Mouse (Mus musculus) small intestine, adult 2 months (tissue): ENCODE results near the gene Rplp0. TPM values are rescaled to one million over a fixed set of nuclear protein-coding genes. Genes with fewer than 3 reads are reported as not detected.

Experiments used
- H3K27ac ChIP-seq: fragments of 200-500 bp; 2 replicates; pipeline ENCODE4 v1.5.1; 2012; ENCODE audit warnings: low read depth, low read length, control low read depth, inconsistent platforms; ENCODE audit not compliant: insufficient read depth
- H3K27me3 ChIP-seq: fragments of 200-500 bp; 2 replicates; pipeline ENCODE4 v1.6.1; 2012; ENCODE audit warnings: mild to moderate bottlenecking, moderate library complexity, low read length, inconsistent platforms; ENCODE audit not compliant: control insufficient read depth, insufficient read depth
- H3K36me3 ChIP-seq: fragments of 200-500 bp; 2 replicates; pipeline ENCODE4 v1.6.1; 2012; ENCODE audit warnings: mild to moderate bottlenecking, low read length, control low read depth, inconsistent platforms; ENCODE audit not compliant: control insufficient read depth, insufficient read depth
- H3K4me1 ChIP-seq: fragments of 200-500 bp; 2 replicates; pipeline ENCODE4 v1.6.1; 2012; ENCODE audit warnings: low read length, inconsistent platforms, mixed read lengths; ENCODE audit not compliant: control insufficient read depth, insufficient read depth, insufficient read length
- H3K4me3 ChIP-seq: fragments of 200-500 bp; 2 replicates; pipeline ENCODE4 v1.5.1; 2012; ENCODE audit warnings: low read depth, mild to moderate bottlenecking, control low read depth, inconsistent platforms, low read length, moderate library complexity
- CTCF ChIP-seq: fragments of 200-500 bp; IDR thresholded peaks from 2 replicates; pipeline ENCODE4 v1.5.1; 2012; ENCODE audit warnings: low read depth, mild to moderate bottlenecking, control low read depth, inconsistent platforms, low read length, moderate library complexity, mixed read lengths; ENCODE audit not compliant: insufficient replicate concordance, insufficient read length; ENCODE audit errors: extremely low read depth
- POLR2A ChIP-seq: fragments of 200-500 bp; IDR thresholded peaks from 2 replicates; pipeline ENCODE4 v1.6.1; 2012; ENCODE audit warnings: low read depth, mild to moderate bottlenecking, control low read depth, inconsistent platforms, low read length, moderate library complexity
- WGBS: fragments of 180-500 bp; shearing (Covaris S2); methylation state at CpG from one replicate; pipeline ENCODE4 v1.1.7; 2018; 5-methylcytosine and 5-hydroxymethylcytosine counted together
- polyA plus RNA-seq: library from polyadenylated mRNA; depleted of rRNA; stranded (reverse); fragments of >200 nt; gene quantifications from 2 replicates; pipeline ENCODE4 v1.2.3, GENCODE M21; 2012

Rplp0 gene
- polyA plus RNA-seq, 1 experiment: 2,017 TPM

DNA sequence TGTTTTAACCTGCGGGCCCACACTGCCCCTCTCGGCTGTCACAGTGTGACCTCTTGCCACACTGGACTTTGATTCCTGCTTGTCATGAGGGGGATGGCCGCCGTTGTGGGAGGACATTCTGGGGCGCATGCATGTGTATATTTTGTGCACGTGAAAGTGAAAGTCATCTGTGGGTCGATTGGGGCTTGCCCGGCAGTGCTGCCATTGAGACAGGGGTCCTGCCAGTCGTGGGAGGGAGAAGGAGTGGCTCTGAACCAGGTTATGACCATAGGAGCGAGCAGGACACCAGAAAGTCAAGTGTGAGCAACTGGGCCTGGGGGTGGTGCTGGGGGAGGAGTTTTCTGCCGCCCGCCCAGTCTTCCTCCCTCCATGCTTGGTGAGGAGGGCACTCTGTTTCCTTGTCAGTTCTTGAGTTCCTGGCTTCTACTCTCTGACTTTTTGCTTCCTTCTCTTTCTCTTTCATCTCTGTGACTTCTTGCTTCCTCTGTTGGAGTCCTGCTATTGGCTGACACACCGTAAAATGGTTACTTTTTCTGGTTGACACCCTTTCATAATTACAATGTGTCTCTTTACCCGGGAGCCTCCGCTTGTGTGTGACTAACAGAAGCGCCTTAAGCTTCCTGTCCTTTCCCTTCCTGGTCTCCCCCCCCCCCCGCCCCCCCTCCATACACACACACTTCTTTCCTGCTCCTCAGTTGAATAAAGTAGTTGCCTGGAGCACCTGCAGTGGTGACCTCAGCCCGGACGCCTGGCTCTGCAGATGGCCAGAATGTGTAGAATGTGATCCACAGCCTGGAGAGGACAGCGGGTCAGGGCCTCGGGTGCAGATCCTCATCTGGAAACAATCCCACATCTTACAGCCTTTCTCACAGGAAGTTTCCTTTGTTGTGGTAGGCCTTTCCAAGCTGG lies 37.5 kb upstream of the Rplp0 start:
- Histone ChIP-seq H3K27me3 (no peaks in the 10 kb centered on the region), H3K27ac (peak overlapping the region; percentile 93), H3K36me3 (peaks cover 4% of the 10 kb centered on the region), H3K4me1 (peaks cover 41% of the 10 kb centered on the region), H3K4me3 (peak overlapping the region; percentile 58)
- TF ChIP-seq CTCF: no peak
- 0 out of 2 replicates have a peak, but pooled peaks have one; percentile 22 for TF ChIP-seq POLR2A
- WGBS: 9% methylated on average over 20 of the region's 21 CpGs

DNA sequence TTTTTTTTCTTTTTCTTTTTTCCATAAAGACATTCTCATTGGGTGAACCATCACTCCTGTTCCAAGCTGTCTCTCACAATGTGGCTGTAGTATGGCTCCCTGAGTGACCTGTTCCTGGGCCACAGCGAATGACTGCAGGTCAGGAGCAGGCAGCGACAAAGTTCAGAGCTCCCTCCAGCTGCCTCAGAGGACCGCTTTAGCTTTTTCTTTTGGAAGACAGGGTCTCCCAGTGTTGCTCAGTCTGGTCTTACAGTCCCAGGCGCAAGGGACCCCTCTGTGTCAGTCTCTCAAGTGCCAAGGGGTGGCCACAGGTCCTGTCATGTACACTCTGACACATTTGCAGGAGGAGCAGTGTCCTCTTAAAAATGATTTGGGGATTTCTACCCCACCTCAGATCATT lies 36.7 kb upstream of the Rplp0 start:
- Histone ChIP-seq H3K4me1 (peaks cover 37% of the 10 kb centered on the region), H3K27me3 (no peaks in the 10 kb centered on the region), H3K4me3 (no peak overlapping the region), H3K27ac (peak overlapping the region; percentile 64), H3K36me3 (peaks cover 2% of the 10 kb centered on the region)
- TF ChIP-seq CTCF: no peak
- no peak; the same call in 1 of the 2 replicates for TF ChIP-seq POLR2A
- WGBS: 83% methylated on average over 4 of the region's 4 CpGs

DNA sequence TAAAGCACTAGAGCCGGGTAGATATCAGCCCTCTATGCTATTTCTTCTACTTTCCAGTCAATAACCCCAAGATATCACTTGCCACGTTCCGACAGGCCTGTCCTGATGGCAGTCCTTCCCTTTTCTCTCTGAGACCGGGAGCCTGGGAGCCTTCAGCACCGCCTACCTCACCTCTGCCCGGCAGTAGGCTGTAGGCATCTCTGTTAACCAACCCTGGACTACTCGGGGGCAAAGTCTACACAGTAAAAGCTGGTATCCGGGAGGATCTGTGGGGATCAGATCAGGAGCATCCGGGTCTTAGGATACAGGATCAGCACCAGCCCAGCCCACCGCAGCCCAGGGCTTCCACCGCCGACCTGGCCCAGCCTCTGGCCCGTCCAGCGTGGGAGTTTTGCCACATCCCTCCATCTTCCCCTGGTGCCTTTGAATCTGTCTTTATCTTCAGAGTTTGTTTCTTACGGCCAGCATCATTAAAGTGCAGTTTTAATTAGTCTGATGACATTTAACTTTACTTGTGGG lies 36.2 kb upstream of the Rplp0 start:
- peaks cover 1% of the 10 kb centered on the region; the same call in 1 of the 2 replicates for H3K36me3 ChIP-seq
- no peak overlapping the region for H3K4me3 ChIP-seq
- peak overlapping the region; percentile 64 for H3K27ac ChIP-seq
- peaks cover 36% of the 10 kb centered on the region for H3K4me1 ChIP-seq
- no peaks in the 10 kb centered on the region for H3K27me3 ChIP-seq
- WGBS: 33% methylated on average over 15 of the region's 15 CpGs
- TF ChIP-seq CTCF (no peak), POLR2A (peak; percentile 25; the same call in 1 of the 2 replicates)

DNA sequence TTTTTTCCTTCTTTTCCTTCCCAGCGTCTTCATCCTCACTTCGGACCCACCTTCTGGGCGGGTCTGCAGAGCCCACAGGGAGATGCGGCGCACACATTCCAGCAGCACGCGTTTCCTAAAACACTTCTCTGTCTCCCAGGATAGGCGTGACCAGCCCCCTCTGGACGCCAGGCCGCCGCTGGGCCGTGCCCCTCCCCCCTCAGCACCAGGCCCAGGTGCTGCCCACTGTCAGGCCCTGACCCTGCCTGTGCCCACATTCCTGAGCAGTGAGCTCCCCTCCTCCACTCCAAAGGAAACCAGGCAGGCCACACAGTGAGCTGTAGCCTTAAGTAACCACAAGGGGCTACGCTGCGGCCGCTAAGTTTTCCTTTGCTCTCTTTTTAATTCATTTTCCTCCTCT lies 35.3 kb upstream of the Rplp0 start:
- WGBS: 64% methylated on average over 15 of the region's 15 CpGs
- Histone ChIP-seq H3K36me3 (no peaks in the 10 kb centered on the region), H3K27me3 (no peaks in the 10 kb centered on the region), H3K4me1 (peaks cover 36% of the 10 kb centered on the region), H3K4me3 (no peak overlapping the region), H3K27ac (0 out of 2 replicates have a peak overlapping the region, but pooled peaks have one; percentile 64)
- no peak for TF ChIP-seq CTCF
- no peak for TF ChIP-seq POLR2A

DNA sequence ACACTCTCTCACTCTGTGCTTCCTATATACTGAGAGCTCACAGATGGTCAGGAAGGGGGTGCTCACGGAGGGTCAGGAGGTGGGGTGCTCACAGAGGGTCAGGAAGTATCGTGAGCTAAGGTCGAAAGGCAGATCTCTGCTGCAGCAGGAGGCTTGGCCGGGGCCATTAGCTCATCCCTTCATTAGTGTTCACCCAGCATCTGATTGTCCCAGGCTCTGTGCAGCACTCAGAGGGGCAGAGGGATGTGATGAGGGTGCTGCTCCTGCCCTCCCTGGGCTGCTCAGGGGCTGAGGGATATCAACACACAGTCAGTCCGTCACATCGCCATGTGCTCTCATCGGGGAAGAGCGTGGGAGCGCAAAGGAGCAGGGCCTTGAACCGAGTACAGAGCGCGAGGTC lies 34.8 kb upstream of the Rplp0 start:
- peaks cover 41% of the 10 kb centered on the region for H3K4me1 ChIP-seq
- TF ChIP-seq POLR2A: no peak
- TF ChIP-seq CTCF: no peak
- no peak overlapping the region for H3K4me3 ChIP-seq
- H3K36me3 ChIP-seq: no peaks in the 10 kb centered on the region
- WGBS: 77% methylated on average over 12 of the region's 12 CpGs
- 0 out of 2 replicates have a peak overlapping the region, but pooled peaks have one; percentile 1 for H3K27ac ChIP-seq
- H3K27me3 ChIP-seq: no peaks in the 10 kb centered on the region

DNA sequence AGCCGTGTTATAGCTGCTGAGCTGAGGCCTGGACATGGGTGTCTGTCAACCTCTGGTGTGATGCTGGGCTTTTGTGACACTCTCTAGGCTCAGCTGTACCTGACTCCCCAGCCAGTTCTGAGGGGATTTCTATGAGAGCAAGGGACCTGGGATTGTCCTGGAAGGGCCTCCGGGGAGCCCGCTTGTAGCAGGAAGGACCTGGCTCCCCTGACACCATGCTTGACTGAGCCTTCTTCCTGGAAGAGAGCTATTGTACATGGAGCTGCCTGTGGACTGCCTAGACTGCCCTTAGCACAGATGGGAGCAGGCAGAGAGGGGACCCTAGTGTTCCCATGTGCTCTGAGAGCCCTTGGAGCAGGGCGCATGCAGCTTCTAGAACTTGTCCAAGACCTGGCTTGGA lies 33.9 kb upstream of the Rplp0 start:
- no peaks in the 10 kb centered on the region for H3K27me3 ChIP-seq
- H3K27ac ChIP-seq: no peak overlapping the region
- H3K36me3 ChIP-seq: no peaks in the 10 kb centered on the region
- H3K4me3 ChIP-seq: no peak overlapping the region
- H3K4me1 ChIP-seq: peaks cover 44% of the 10 kb centered on the region
- 96% methylated on average over 4 of the region's 4 CpGs for WGBS
- TF ChIP-seq POLR2A: no peak
- TF ChIP-seq CTCF: no peak

DNA sequence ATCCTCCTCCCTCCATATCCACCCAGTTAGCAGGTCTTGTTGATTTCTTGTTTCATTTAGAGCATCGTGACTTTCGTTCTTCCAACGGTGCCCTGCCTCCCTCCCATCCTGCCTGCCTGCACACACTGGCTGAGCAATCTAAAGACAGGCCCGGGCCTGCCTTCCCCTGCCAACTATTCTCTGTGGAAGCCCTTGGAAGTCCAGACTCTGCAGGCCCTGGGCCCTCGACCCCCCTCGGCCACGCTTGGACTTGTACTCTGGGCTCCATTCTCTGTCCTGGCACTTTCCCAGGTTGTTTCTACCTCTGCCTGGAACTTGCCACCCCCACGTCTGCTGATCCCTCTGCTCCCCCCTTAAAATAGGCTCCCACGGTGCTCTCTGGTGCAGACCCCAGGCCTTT lies 33.3 kb upstream of the Rplp0 start:
- H3K27ac ChIP-seq: no peak overlapping the region
- no peak for TF ChIP-seq POLR2A
- TF ChIP-seq CTCF: no peak
- no peaks in the 10 kb centered on the region for H3K27me3 ChIP-seq
- 82% methylated on average over 9 of the region's 9 CpGs for WGBS
- H3K4me1 ChIP-seq: peaks cover 41% of the 10 kb centered on the region
- H3K4me3 ChIP-seq: no peak overlapping the region
- H3K36me3 ChIP-seq: no peaks in the 10 kb centered on the region
